Mouse (Mus musculus): Measurements from ENCODE around the gene Rhox11. TPM values are rescaled to one million over a fixed set of nuclear protein-coding genes. Genes with fewer than 3 reads are reported as not detected.

Gene Rhox11
- not detected in 2 replicates for total RNA-seq (2012; rRNA removed)

- in situ Hi-C loops (cut with MboI; ENCODE audit: low sequenced_read_pairs in 2 of 2, unreplicated experiment in 2 of 2) = no loop called here
- H3K4me1 ChIP-seq (ENCODE audit: control insufficient read depth in 2 of 2, insufficient read depth in 2 of 2, low read length in 2 of 2, poor library complexity in 1 of 2) = no peaks in the 10 kb centered on the region
- no peaks in the 10 kb centered on the region for H3K36me3 ChIP-seq (ENCODE audit: control insufficient read depth, insufficient read depth, low read length, poor library complexity, severe bottlenecking)
- H3K27ac ChIP-seq (ENCODE audit: insufficient read depth, low read depth, low read length, poor library complexity, severe bottlenecking) = no peak within 1 kb of the TSS
- no peaks in the 10 kb centered on the region for H3K9me3 ChIP-seq (ENCODE audit: control insufficient read depth, insufficient read depth, low read depth, low read length)
- no peak within 1 kb of the TSS for H3K4me3 ChIP-seq (ENCODE audit: insufficient read depth in 1 of 2, low read depth in 1 of 2, low read length in 2 of 2, poor library complexity in 1 of 2, severe bottlenecking in 1 of 2)
- TF ChIP-seq CHD2 (IDR thresholded peaks at IDR 0.05; ENCODE audit: low read depth, low read length) (no peak), MAFK (IDR thresholded peaks at IDR 0.05; ENCODE audit: insufficient read depth, low read depth, low read length) (no peak), HCFC1 (IDR thresholded peaks at IDR 0.05; ENCODE audit: borderline replicate concordance, insufficient read depth, low read length) (no peak), ZC3H11A (IDR thresholded peaks at IDR 0.05; ENCODE audit: borderline replicate concordance, low read depth, low read length) (no peak), ZNF384 (IDR thresholded peaks at IDR 0.05; ENCODE audit: low read depth, low read length) (no peak)
- no peak for DNase-seq (ENCODE audit: low read depth, low spot score)
- H3K9ac ChIP-seq (ENCODE audit: insufficient read depth, low read depth, low read length, poor library complexity, severe bottlenecking) = no peak within 1 kb of the TSS
Measured at GRCm38 (mm10) chrX:38085041-38085440, at the start of gene Rhox11. TSS of gene Rhox11 (minus strand) at chrX:38085141.

GRCm38 (mm10) chrX:38121478-38121877 is 36.5 kb upstream of the Rhox11 start:
- TF ChIP-seq ZC3H11A (IDR thresholded peaks at IDR 0.05; ENCODE audit: borderline replicate concordance, low read depth, low read length) (no peak), HCFC1 (IDR thresholded peaks at IDR 0.05; ENCODE audit: borderline replicate concordance, insufficient read depth, low read length) (no peak), MAFK (IDR thresholded peaks at IDR 0.05; ENCODE audit: insufficient read depth, low read depth, low read length) (no peak), CHD2 (IDR thresholded peaks at IDR 0.05; ENCODE audit: low read depth, low read length) (no peak), ZNF384 (IDR thresholded peaks at IDR 0.05; ENCODE audit: low read depth, low read length) (no peak)
- in situ Hi-C loops (cut with MboI; ENCODE audit: low sequenced_read_pairs in 2 of 2, unreplicated experiment in 2 of 2) = no loop called here
- peak overlapping the region; percentile 40 to 51 for H3K4me3 ChIP-seq (ENCODE audit: insufficient read depth in 1 of 2, low read depth in 1 of 2, low read length in 2 of 2, poor library complexity in 1 of 2, severe bottlenecking in 1 of 2)
- H3K4me1 ChIP-seq (ENCODE audit: control insufficient read depth in 2 of 2, insufficient read depth in 2 of 2, low read length in 2 of 2, poor library complexity in 1 of 2) = no peaks in the 10 kb centered on the region
- no peaks in the 10 kb centered on the region for H3K36me3 ChIP-seq (ENCODE audit: control insufficient read depth, insufficient read depth, low read length, poor library complexity, severe bottlenecking)
- no peak for DNase-seq (ENCODE audit: low read depth, low spot score)
- H3K9me3 ChIP-seq (ENCODE audit: control insufficient read depth, insufficient read depth, low read depth, low read length) = no peaks in the 10 kb centered on the region
- no peak overlapping the region; the same call in 1 of the 2 replicates for H3K9ac ChIP-seq (ENCODE audit: insufficient read depth, low read depth, low read length, poor library complexity, severe bottlenecking)
- no peak overlapping the region for H3K27ac ChIP-seq (ENCODE audit: insufficient read depth, low read depth, low read length, poor library complexity, severe bottlenecking)

- H3K4me3 ChIP-seq (ENCODE audit: insufficient read depth in 1 of 2, low read depth in 1 of 2, low read length in 2 of 2, poor library complexity in 1 of 2, severe bottlenecking in 1 of 2) = peak within 1 kb of the TSS; percentile 40 to 51
- H3K9ac ChIP-seq (ENCODE audit: insufficient read depth, low read depth, low read length, poor library complexity, severe bottlenecking) = no peak within 1 kb of the TSS; the same call in 1 of the 2 replicates
- TF ChIP-seq CHD2 (IDR thresholded peaks at IDR 0.05; ENCODE audit: low read depth, low read length) (no peak), HCFC1 (IDR thresholded peaks at IDR 0.05; ENCODE audit: borderline replicate concordance, insufficient read depth, low read length) (no peak), MAFK (IDR thresholded peaks at IDR 0.05; ENCODE audit: insufficient read depth, low read depth, low read length) (no peak)
- no peak within 1 kb of the TSS for H3K27ac ChIP-seq (ENCODE audit: insufficient read depth, low read depth, low read length, poor library complexity, severe bottlenecking)
- no peaks in the 10 kb centered on the region for H3K36me3 ChIP-seq (ENCODE audit: control insufficient read depth, insufficient read depth, low read length, poor library complexity, severe bottlenecking)
- in situ Hi-C loops (cut with MboI; ENCODE audit: low sequenced_read_pairs in 2 of 2, unreplicated experiment in 2 of 2) = no loop called here
- H3K4me1 ChIP-seq (ENCODE audit: control insufficient read depth in 2 of 2, insufficient read depth in 2 of 2, low read length in 2 of 2, poor library complexity in 1 of 2) = no peaks in the 10 kb centered on the region
- no peak for DNase-seq (ENCODE audit: low read depth, low spot score)
- no peaks in the 10 kb centered on the region for H3K9me3 ChIP-seq (ENCODE audit: control insufficient read depth, insufficient read depth, low read depth, low read length)
Measured at GRCm38 (mm10) chrX:38120982-38121381, 36.0 kb upstream of the Rhox11 start, which contains the start of gene Rhox13. TSS of gene Rhox13 (plus strand) at chrX:38121219.

- no peak within 1 kb of the TSS for H3K4me3 ChIP-seq (ENCODE audit: insufficient read depth in 1 of 2, low read depth in 1 of 2, low read length in 2 of 2, poor library complexity in 1 of 2, severe bottlenecking in 1 of 2)
- no peaks in the 10 kb centered on the region for H3K9me3 ChIP-seq (ENCODE audit: control insufficient read depth, insufficient read depth, low read depth, low read length)
- H3K36me3 ChIP-seq (ENCODE audit: control insufficient read depth, insufficient read depth, low read length, poor library complexity, severe bottlenecking) = no peaks in the 10 kb centered on the region
- no peak for TF ChIP-seq CHD2 (IDR thresholded peaks at IDR 0.05; ENCODE audit: low read depth, low read length)
- no peak for TF ChIP-seq ZNF384 (IDR thresholded peaks at IDR 0.05; ENCODE audit: low read depth, low read length)
- no peak for TF ChIP-seq MAFK (IDR thresholded peaks at IDR 0.05; ENCODE audit: insufficient read depth, low read depth, low read length)
- no peak for TF ChIP-seq ZC3H11A (IDR thresholded peaks at IDR 0.05; ENCODE audit: borderline replicate concordance, low read depth, low read length)
- TF ChIP-seq HCFC1 (IDR thresholded peaks at IDR 0.05; ENCODE audit: borderline replicate concordance, insufficient read depth, low read length) = no peak
- no peak within 1 kb of the TSS for H3K27ac ChIP-seq (ENCODE audit: insufficient read depth, low read depth, low read length, poor library complexity, severe bottlenecking)
- in situ Hi-C loops (cut with MboI; ENCODE audit: low sequenced_read_pairs in 2 of 2, unreplicated experiment in 2 of 2) = no loop called here
- H3K4me1 ChIP-seq (ENCODE audit: control insufficient read depth in 2 of 2, insufficient read depth in 2 of 2, low read length in 2 of 2, poor library complexity in 1 of 2) = no peaks in the 10 kb centered on the region
- no peak within 1 kb of the TSS for H3K9ac ChIP-seq (ENCODE audit: insufficient read depth, low read depth, low read length, poor library complexity, severe bottlenecking)
- no peak for DNase-seq (ENCODE audit: low read depth, low spot score)
Measured at GRCm38 (mm10) chrX:38110807-38111206, 25.9 kb upstream of the Rhox11 start, which contains the start of gene Rhox12. TSS of gene Rhox12 (minus strand) at chrX:38110907.

- H3K27ac ChIP-seq (ENCODE audit: insufficient read depth, low read depth, low read length, poor library complexity, severe bottlenecking) = no peak overlapping the region
- DNase-seq (ENCODE audit: low read depth, low spot score) = peak; percentile 29
- no peak for TF ChIP-seq ZNF384 (IDR thresholded peaks at IDR 0.05; ENCODE audit: low read depth, low read length)
- no peak for TF ChIP-seq ZC3H11A (IDR thresholded peaks at IDR 0.05; ENCODE audit: borderline replicate concordance, low read depth, low read length)
- TF ChIP-seq MAFK (IDR thresholded peaks at IDR 0.05; ENCODE audit: insufficient read depth, low read depth, low read length) = no peak
- no peak for TF ChIP-seq HCFC1 (IDR thresholded peaks at IDR 0.05; ENCODE audit: borderline replicate concordance, insufficient read depth, low read length)
- no peak for TF ChIP-seq CHD2 (IDR thresholded peaks at IDR 0.05; ENCODE audit: low read depth, low read length)
- no peaks in the 10 kb centered on the region for H3K9me3 ChIP-seq (ENCODE audit: control insufficient read depth, insufficient read depth, low read depth, low read length)
- H3K4me1 ChIP-seq (ENCODE audit: control insufficient read depth in 2 of 2, insufficient read depth in 2 of 2, low read length in 2 of 2, poor library complexity in 1 of 2) = no peaks in the 10 kb centered on the region
- H3K36me3 ChIP-seq (ENCODE audit: control insufficient read depth, insufficient read depth, low read length, poor library complexity, severe bottlenecking) = no peaks in the 10 kb centered on the region
- H3K4me3 ChIP-seq (ENCODE audit: insufficient read depth in 1 of 2, low read depth in 1 of 2, low read length in 2 of 2, poor library complexity in 1 of 2, severe bottlenecking in 1 of 2) = no peak overlapping the region
- in situ Hi-C loops (cut with MboI; ENCODE audit: low sequenced_read_pairs in 2 of 2, unreplicated experiment in 2 of 2) = no loop called here
- H3K9ac ChIP-seq (ENCODE audit: insufficient read depth, low read depth, low read length, poor library complexity, severe bottlenecking) = no peak overlapping the region
Measured at GRCm38 (mm10) chrX:38084226-38084625, 715 bp downstream of the Rhox11 start.
